Mouse (Mus musculus) layer of hippocampus, adult 8-10 months (tissue): Measurements from ENCODE around the gene Caly. TPM values are rescaled to one million over a fixed set of nuclear protein-coding genes. Genes with fewer than 3 reads are reported as not detected.
A peak's percentile ranks its signal among the peaks of the same experiment; 100 is the strongest.

Experiments used
- DNase-seq, 2 experiments: peaks; one replicate each; pipeline ENCODE4 v3.0.0; 2022; ENCODE audit warnings: low spot score in 2 of 2
- total RNA-seq, 4 experiments: library from RNA; stranded (reverse); gene quantifications; 2 replicates each; pipeline ENCODE4 v1.2.4; 2022

The Caly gene
- total RNA-seq, 4 experiments from 2014 or later = 217 to 237 (median 229) TPM

DNA sequence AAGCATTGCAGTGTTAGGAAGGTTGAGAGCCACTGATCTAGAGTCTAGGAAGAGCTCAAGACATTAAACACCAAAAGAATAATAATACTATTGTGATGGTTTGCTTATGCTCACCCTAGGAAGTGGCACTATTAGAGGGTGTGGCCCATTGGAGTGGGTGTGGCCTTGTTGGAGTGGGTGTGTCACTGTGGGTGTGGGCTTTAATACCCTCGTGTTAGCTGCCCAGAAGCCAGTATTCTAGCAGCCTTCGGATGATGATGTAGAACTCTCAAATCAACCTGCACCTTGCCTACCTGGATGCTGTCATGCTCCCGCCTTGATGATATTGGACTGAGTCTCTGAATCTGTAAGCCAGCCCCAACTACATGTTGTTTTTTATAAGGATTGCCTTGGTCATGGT, 39.6 kb downstream of the Caly start:
- DNase-seq = no peak

DNA sequence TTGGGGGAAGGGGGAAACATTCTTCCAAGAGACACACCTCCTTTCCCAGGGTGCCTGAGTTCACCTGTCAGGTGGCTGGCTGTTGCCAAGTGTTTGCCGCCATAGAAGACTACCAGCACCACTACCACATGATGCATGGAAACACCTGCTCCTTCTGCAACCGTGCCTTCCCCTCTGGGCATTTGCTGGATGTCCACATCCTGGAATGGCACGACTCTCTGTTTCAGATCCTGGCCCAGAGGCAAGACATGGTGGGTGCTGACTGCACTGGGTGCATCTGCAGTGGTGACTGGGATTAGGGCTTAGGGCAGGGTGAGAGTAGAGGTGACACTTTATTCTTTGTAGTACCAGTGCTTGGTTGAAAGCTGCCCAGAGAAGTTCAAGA, 45.2 kb downstream of the Caly start:
- no peak for DNase-seq

DNA sequence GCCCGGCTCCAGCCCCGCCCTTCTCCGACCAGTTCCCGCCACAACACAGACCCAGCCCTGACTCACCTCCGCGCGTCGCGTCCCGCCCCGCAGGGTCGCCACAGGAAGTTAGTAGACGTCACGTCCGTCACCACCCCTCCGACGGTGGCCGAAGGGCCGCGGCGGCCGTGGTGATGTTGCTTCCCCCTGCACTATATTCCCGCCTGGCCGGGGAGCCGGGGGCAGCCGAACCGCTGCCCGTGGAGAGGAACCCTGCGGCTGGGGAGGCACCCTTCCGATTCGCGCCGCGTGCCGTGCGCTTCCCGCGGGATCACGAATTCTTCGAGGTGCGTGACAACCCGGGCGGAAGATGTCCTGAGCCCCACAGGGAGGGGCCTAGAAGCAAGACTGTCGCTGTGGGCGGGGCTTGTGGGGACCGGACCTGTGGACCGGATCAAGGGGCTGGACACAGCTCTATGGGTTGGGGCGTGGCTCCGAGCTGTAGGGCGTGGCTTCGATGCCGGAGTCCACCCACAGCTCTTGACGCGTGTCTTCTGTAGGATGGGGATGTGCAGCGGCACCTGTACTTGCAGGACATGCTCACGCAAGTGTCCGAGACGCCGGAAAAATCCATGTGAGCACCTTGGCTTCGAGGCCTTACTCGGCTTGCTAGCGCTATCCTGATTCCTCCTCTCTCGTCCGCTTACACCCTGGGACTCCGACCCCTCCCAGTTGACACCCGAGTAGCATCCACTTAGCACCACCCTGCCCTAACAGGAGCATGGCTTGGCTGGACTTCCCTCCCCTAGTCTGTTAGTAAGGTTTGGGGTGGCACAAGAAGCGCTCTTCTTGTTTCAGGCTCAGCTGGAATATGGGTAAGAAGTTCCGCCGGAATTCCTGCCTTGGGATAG, 45.8 kb downstream of the Caly start, which contains the start of the genes Zfp511 and Tubgcp2:
Gene Zfp511 (plus strand): TSS at position 111 of the 890 bp plus-strand sequence.
Gene Tubgcp2 (minus strand): TSS at position 389 of the 890 bp plus-strand sequence.
- peak; percentile 89 to 91 for DNase-seq

DNA sequence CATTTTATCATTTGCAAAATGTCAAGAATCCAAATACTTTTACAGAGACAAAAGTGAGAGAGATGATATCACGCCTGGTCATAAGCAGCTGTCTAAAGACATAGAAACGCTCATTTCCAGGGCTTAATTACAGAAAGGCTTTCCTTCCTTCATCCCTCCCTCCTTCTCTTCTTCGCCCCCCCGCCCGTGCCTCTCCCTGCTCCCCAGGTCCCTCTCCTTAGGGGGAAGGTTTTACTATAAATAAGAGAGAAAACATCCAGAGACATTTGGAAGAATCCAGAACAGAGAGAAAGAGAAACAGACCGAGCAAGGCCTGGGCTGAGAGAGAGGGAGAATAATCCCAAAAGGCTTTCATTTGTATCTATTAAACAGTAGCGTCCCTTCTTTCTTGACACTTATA, 46.9 kb downstream of the Caly start:
- peak in 1 of 2 experiments; percentile 0 for DNase-seq

DNA sequence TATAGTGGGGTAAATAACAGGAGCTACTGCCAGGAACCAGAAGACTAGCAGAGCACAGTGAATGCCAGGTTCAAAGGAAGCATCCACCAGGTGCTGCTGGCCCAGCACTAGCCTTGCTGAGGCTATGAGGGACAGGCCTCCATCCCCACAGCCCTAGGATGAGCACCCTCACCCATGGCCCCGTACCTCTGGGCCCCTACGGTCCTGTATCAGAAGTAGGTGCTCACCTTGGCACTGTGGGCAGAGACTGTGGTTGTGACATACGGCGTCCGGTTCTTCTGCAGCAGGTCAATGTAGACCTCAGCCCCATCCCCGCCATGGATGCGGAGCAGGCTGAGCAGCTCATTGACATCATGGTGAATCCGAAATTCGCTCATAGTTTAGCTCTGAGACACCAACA, 49.0 kb downstream of the Caly start:
- no peak for DNase-seq

DNA sequence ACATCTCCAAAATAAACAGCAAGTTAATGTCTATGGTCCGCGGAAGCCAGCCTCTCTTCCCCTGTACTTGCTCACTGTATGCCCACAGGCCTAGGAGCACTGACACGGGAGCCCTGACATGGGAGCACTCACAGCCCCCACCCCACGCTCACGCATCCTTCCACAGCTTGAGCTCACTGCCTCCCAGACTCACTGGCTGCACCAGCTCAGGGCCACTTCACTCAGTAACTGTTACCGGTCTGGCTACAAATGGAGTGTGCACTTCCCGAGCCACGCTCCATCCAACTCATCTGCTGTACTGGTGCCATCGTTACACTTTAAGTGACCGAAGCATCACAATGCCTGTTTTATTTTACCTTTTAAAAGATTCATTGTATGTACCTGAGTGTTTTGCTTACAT, 50.0 kb downstream of the Caly start:
- DNase-seq = no peak

DNA sequence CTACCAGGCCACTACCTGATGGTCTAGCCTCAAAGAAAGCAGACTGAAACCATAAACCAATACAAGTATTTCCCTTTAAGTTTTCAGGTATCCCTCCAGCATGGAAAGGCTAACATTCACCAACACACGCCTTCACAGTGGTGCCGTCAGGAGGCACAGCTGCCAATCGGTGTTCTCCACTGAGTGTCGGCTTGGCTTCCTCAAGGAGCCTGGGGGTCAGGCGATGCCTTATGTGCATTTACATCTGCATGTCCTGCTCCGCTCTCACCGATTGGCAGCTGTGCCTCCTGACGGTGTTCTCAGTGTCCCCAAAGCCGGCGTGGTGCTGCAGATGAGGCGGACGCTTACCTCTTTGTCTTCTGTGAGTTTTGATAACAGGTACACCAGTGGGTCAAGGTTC, 50.6 kb downstream of the Caly start:
- DNase-seq = no peak

Other genes with a start within 250 kb of the Caly start
- 10 to 100 TPM; 43.2 to 67.8 (median 57.9) TPM for gene Adgra1, start 248.4 kb downstream of the Caly start, total RNA-seq
- gene Kndc1, start 187.9 kb downstream of the Caly start, total RNA-seq = 100 to 1,000 TPM in 1 of 4 experiments, 10 to 100 TPM in 3; 90.0 to 103 (median 95.8) TPM
- not detected for gene Utf1, start 138.8 kb downstream of the Caly start, total RNA-seq
- 1 to 10 TPM; 1.2 to 1.9 (median 1.6) TPM for gene 6430531B16Rik, start 103.8 kb downstream of the Caly start, total RNA-seq
- 1 to 10 TPM; 3.0 to 7.2 (median 4.5) TPM for gene Adam8, start 90.0 kb downstream of the Caly start, total RNA-seq
- 10 to 100 TPM; 21.2 to 27.8 (median 27.0) TPM for gene Zfp511, start 46.2 kb downstream of the Caly start, total RNA-seq
- 10 to 100 TPM; 36.0 to 39.0 (median 36.7) TPM for gene Tubgcp2, start 45.9 kb downstream of the Caly start, total RNA-seq
- gene Msx3, start 33.5 kb downstream of the Caly start, total RNA-seq = not detected
- under 1 TPM in 1 of 4 experiments, not detected in 3; 0.56 TPM for gene Prap1, start 10.8 kb upstream of the Caly start, total RNA-seq
- 10 to 100 TPM; 42.7 to 49.1 (median 47.7) TPM for gene Fuom, start 19.9 kb upstream of the Caly start, total RNA-seq
- 1 to 10 TPM; 6.1 to 6.5 (median 6.4) TPM for gene Paox, start 33.3 kb upstream of the Caly start, total RNA-seq
- 10 to 100 TPM; 61.4 to 68.6 (median 65.7) TPM for gene Echs1, start 33.9 kb upstream of the Caly start, total RNA-seq
- gene Mtg1, start 55.0 kb upstream of the Caly start, total RNA-seq = 10 to 100 TPM; 27.2 to 34.8 (median 31.6) TPM
- gene Sprn, start 72.3 kb upstream of the Caly start, total RNA-seq = 100 to 1,000 TPM; 149 to 157 (median 151) TPM
- not detected for gene Olfr522, start 82.2 kb upstream of the Caly start, total RNA-seq
- gene Olfr523, start 90.7 kb upstream of the Caly start, total RNA-seq = under 1 TPM in 1 of 4 experiments, not detected in 3; 0.39 TPM
- gene Olfr524, start 123.4 kb upstream of the Caly start, total RNA-seq = not detected
- under 1 TPM; 0.70 to 0.96 (median 0.74) TPM for gene Cd163l1, start 135.7 kb upstream of the Caly start, total RNA-seq
- under 1 TPM in 3 of 4 experiments, not detected in 1; 0.16 to 0.22 (median 0.19) TPM for gene 5830411N06Rik, start 164.7 kb upstream of the Caly start, total RNA-seq
- not detected for gene Olfr525, start 238.3 kb upstream of the Caly start, total RNA-seq